Comparison of ENCODE assay signal across 8 mouse cellular contexts in the genomic region with DNA sequence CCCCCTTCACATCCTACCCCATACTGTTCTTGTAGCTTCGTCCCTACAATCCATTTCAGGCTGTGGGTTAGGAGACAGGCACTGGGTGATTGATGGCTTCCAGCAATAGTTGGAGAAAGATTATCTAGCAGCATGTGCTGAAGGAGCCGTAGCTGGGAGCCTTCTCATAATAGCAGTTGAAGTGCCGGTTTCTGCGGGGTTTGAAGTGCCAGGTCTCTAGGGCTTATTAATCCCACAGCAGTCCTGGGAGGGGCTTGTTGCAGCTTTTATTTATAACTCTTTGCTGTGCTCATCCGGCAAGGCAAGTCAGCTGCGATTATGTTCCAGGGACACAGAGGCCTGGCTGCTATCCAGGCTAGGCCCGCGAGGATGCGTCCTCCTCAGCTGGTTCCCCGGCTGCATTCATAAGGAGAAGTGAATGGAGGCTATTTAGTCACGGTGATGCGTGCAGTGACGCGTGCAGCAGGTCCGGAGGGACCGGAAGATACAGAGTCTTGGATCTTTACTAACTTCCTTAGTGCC.
DNase-seq lines count a peak whose midpoint lies in the region; ATAC-seq lines count a peak whose summit lies in the region.

No protein-coding gene starts in this region.

- peak; percentile 60 to 63 for DNase-seq in left cerebral cortex, adult 18-20 months (ENCODE audit: low spot score in 2 of 2)
- no peak for DNase-seq in left cerebral cortex, adult 11 months (ENCODE audit: low spot score)
- DNase-seq in kidney, postnatal 14 days: peak; percentile 51
- peak; percentile 64 for DNase-seq in lung, postnatal 36 days
- DNase-seq in right cerebral cortex, postnatal 4 days: peak; percentile 56

- H3K36me3 ChIP-seq in embryonic facial prominence, embryonic 15.5 days: no peaks in the 10 kb centered on the region
- no peaks in the 10 kb centered on the region for H3K36me3 ChIP-seq in heart, embryonic 12.5 days

- peak; percentile 39; the same call in 1 of the 2 replicates for ATAC-seq in embryonic facial prominence, embryonic 15.5 days (ENCODE audit: insufficient number of reproducible peaks, low FRiP score, low TSS enrichment, low read depth)
- ATAC-seq in heart, embryonic 12.5 days (ENCODE audit: insufficient number of reproducible peaks, low FRiP score): no peak
- ATAC-seq in erythroblast, adult 5-6 weeks (replicated peaks; ENCODE audit: low FRiP score, poor library complexity, severe bottlenecking): no peak

- H3K27me3 ChIP-seq in embryonic facial prominence, embryonic 15.5 days: no peaks in the 10 kb centered on the region
- 0 out of 2 replicates have a peak, but pooled peaks cover 4% of the 10 kb centered on the region for H3K27me3 ChIP-seq in heart, embryonic 12.5 days (replicated peaks)

- H3K4me3 ChIP-seq in embryonic facial prominence, embryonic 15.5 days (replicated peaks): 0 out of 2 replicates have a peak overlapping the region, but pooled peaks have one; percentile 2
- no peak overlapping the region for H3K4me3 ChIP-seq in heart, embryonic 12.5 days

- peak overlapping the region; percentile 6; the same call in 1 of the 2 replicates for H3K27ac ChIP-seq in embryonic facial prominence, embryonic 15.5 days (replicated peaks)
- 0 out of 2 replicates have a peak overlapping the region, but pooled peaks have one; percentile 11 for H3K27ac ChIP-seq in heart, embryonic 12.5 days (ENCODE audit: poor library complexity, severe bottlenecking)

- no peak overlapping the region for H3K9ac ChIP-seq in embryonic facial prominence, embryonic 15.5 days
- H3K9ac ChIP-seq in heart, embryonic 12.5 days: no peak overlapping the region

- H3K9me3 ChIP-seq in embryonic facial prominence, embryonic 15.5 days (replicated peaks): no peaks in the 10 kb centered on the region
- no peaks in the 10 kb centered on the region for H3K9me3 ChIP-seq in heart, embryonic 12.5 days (replicated peaks)

- WGBS in embryonic facial prominence, embryonic 15.5 days: 14% methylated on average over 16 of the region's 16 CpGs
- WGBS in heart, embryonic 12.5 days: 39% methylated on average over 16 of the region's 16 CpGs

- peak overlapping the region; percentile 40 for H3K4me2 ChIP-seq in embryonic facial prominence, embryonic 15.5 days (replicated peaks)
- H3K4me2 ChIP-seq in heart, embryonic 12.5 days: peak overlapping the region; percentile 22

- peaks cover 10% of the 10 kb centered on the region for H3K4me1 ChIP-seq in embryonic facial prominence, embryonic 15.5 days
- peaks cover 14% of the 10 kb centered on the region for H3K4me1 ChIP-seq in heart, embryonic 12.5 days (replicated peaks)
